Comparison of ENCODE assay signal across 33 mouse cellular contexts in the genomic region with DNA sequence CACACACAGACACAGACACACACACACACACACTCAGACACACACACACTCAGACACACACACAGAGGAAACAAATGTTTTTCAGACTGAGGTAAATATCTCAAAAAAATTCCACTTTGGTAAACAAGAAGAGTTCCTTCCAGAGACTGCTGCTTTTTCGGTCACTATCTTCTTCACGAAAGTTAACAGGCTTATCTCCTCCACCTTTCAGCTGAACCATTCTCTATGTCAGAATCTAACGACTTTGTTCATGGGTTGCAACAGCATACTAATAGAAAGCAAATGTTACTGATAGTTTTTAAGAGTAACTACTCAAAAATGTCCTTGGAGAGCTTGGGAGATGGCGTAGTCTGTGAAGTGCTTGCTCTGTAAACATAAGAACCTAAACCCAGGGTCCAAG.
"Had no signal": no experiment of that assay in that cellular context is flagged by ENCODE, and none has a peak within 500 bp of the region (broad histone marks: within the 10 kb centered on the region; RNA-seq: fewer than 3 reads in every experiment).

No protein-coding gene starts in this region.

- H3K4me1 ChIP-seq: heart, embryonic 12.5 days; heart, embryonic 13.5 days; heart, embryonic 15.5 days; hindbrain, embryonic 10.5 days; hindbrain, embryonic 12.5 days; hindbrain, embryonic 13.5 days; hindbrain, embryonic 15.5 days; intestine, embryonic 15.5 days; kidney, embryonic 15.5 days had no signal

- ATAC-seq: hindbrain, embryonic 16.5 days; hindbrain, postnatal 0 days; inflammation-experienced regulatory T-cells, adult 6 months; intestine, embryonic 15.5 days; intestine, embryonic 16.5 days; intestine, postnatal 0 days had no signal

- H3K27me3 ChIP-seq: heart, embryonic 12.5 days; heart, embryonic 13.5 days; heart, embryonic 15.5 days; hindbrain, embryonic 12.5 days; hindbrain, embryonic 13.5 days; hindbrain, embryonic 15.5 days; intestine, embryonic 15.5 days; kidney, embryonic 15.5 days had no signal

- DNase-seq: heart, postnatal 10 days; heart, postnatal 14 days; heart, postnatal 36 days; heart, postnatal 4 days; kidney, adult 11 months; kidney, adult 18-20 months; kidney, adult 2 months; kidney, adult 8-10 months; kidney, postnatal 10 days; kidney, postnatal 14 days; kidney, postnatal 25 days; kidney, postnatal 36 days; kidney, postnatal 4 days; layer of hippocampus, adult 9-11 months; layer of hippocampus, postnatal 36 days had no signal

- H3K9me3 ChIP-seq: heart, embryonic 12.5 days; heart, embryonic 13.5 days; heart, embryonic 15.5 days; hindbrain, embryonic 10.5 days; hindbrain, embryonic 12.5 days; hindbrain, embryonic 13.5 days; hindbrain, embryonic 15.5 days; intestine, embryonic 15.5 days; kidney, embryonic 15.5 days had no signal

- H3K36me3 ChIP-seq: heart, embryonic 12.5 days; heart, embryonic 13.5 days; heart, embryonic 15.5 days; hindbrain, embryonic 10.5 days; hindbrain, embryonic 12.5 days; hindbrain, embryonic 13.5 days; hindbrain, embryonic 15.5 days; intestine, embryonic 15.5 days; kidney, embryonic 15.5 days had no signal

- H3K4me3 ChIP-seq: heart, embryonic 12.5 days; heart, embryonic 13.5 days; heart, embryonic 15.5 days; hindbrain, embryonic 10.5 days; hindbrain, embryonic 12.5 days; hindbrain, embryonic 13.5 days; hindbrain, embryonic 15.5 days; intestine, embryonic 15.5 days; kidney, embryonic 15.5 days; layer of hippocampus, adult 2 months; left cerebral cortex, adult 2 months had no signal

- H3K27ac ChIP-seq: heart, embryonic 13.5 days; heart, embryonic 15.5 days; hindbrain, embryonic 10.5 days; hindbrain, embryonic 12.5 days; hindbrain, embryonic 13.5 days; hindbrain, embryonic 14.5 days; hindbrain, embryonic 15.5 days; hindbrain, postnatal 0 days; intestine, embryonic 15.5 days; kidney, embryonic 15.5 days; kidney, postnatal 0 days; layer of hippocampus, adult 2 months; left cerebral cortex, adult 2 months had no signal

- H3K9ac ChIP-seq: heart, embryonic 12.5 days; heart, embryonic 13.5 days; heart, embryonic 15.5 days; hindbrain, embryonic 12.5 days; hindbrain, embryonic 13.5 days; hindbrain, embryonic 14.5 days; hindbrain, embryonic 15.5 days; intestine, embryonic 15.5 days; kidney, embryonic 15.5 days had no signal
